Mouse (Mus musculus) brown adipose tissue, adult 24 weeks (tissue): ENCODE measurements around the gene Cpm. TPM values are rescaled to one million over a fixed set of nuclear protein-coding genes. Genes with fewer than 3 reads are reported as not detected.
"Not testable (repeated sequence)": the region's sequence is repeated elsewhere in the genome, so short reads cannot be mapped to it uniquely, and the experiment has no call there.

Experiments
- H3K27ac ChIP-seq: fragments of 200-500 bp; replicated peaks from 2 replicates; pipeline ENCODE4 v1.5.1; 2012; ENCODE audit warnings: low read depth, mild to moderate bottlenecking, low read length
- H3K4me1 ChIP-seq: fragments of 200-500 bp; 2 replicates; pipeline ENCODE4 v1.6.1; 2012; ENCODE audit warnings: low read length, mixed read lengths; ENCODE audit not compliant: control insufficient read depth, insufficient read depth, insufficient read length
- H3K4me3 ChIP-seq: fragments of 200-500 bp; 2 replicates; pipeline ENCODE4 v1.5.1; 2012; ENCODE audit warnings: low read depth, mild to moderate bottlenecking, low read length, moderate library complexity; ENCODE audit not compliant: insufficient read depth
- polyA plus RNA-seq: library from polyadenylated mRNA; stranded (reverse); fragments of >200 nt; gene quantifications from 2 replicates; pipeline ENCODE4 v1.2.4, GENCODE M21; 2012; ENCODE audit not compliant: missing spikeins, insufficient read depth, insufficient read length

Gene Cpm
- polyA plus RNA-seq = 0.63 and 1.1 TPM in 2 replicates

DNA sequence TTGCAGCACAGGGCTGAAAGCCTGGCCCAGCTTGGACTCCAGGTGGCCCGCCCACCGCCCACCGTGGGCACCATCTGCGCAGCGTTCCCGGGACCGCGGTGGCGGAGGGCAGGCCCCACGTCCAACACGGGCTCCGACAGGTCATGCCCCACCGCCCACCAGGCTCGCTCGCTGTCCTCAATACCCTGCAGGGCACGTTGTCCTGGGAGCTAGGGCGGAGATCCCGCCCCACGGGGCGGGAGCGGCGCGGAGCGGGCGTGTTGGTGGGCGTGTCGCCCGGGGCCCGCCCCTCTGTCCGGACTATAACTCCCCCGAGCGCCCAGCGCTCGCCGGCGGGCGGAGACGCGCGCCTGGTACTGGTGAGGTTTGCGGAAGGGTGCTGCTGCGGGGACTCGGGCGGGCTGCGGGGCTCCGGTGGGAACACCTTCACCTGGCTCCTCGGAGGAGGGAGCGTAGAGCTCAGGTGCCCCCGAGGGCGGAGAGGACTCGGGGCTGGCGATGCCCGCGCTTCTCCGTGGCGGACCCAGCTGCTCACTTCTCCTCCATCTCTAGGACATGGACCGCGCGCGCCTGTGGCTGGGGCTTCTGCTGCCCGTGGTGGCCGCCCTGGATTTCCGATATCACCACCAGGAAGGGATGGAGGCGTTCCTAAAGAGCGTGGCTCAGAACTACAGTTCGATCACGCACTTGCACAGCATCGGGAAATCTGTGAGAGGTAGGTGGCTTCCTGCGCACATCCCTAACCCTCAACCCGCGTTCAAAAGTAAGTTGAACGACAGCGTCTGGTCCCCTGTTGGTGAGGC lies at the start of gene Cpm:
Gene Cpm (plus strand): TSS at position 332 of the 803 bp plus-strand sequence.
- peak within 1 kb of the TSS; percentile 61 for H3K4me3 ChIP-seq
- no peak within 1 kb of the TSS for H3K27ac ChIP-seq
- peaks cover 3% of the 10 kb centered on the region; the same call in 1 of the 2 replicates for H3K4me1 ChIP-seq

DNA sequence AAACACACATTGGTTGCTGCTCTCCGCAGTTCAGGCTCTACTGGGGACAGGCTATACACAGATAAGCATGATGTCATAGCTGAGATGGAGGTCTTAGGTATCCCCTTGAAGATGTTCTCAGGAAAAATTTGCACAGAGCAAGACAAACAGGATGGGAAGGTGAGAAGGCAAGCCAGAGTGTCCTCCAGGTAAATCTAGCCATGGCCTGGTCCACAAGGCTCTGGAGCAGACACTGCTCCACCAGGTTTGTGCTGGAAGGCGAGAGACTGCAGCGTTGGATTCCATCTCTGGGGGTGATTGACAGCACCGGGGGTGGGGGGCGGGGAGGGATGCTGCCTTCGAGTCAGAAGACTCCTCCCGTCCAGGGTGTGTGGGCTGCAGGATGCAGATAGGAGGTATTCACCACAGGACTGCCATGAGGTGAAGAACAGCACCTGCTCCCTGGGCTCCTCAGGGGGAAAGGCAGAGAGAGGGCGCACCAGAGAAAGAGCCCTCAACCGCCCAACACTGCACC lies 49.5 kb upstream of the Cpm start:
- no peaks in the 10 kb centered on the region for H3K4me1 ChIP-seq
- no peak overlapping the region for H3K27ac ChIP-seq
- no peak overlapping the region for H3K4me3 ChIP-seq

DNA sequence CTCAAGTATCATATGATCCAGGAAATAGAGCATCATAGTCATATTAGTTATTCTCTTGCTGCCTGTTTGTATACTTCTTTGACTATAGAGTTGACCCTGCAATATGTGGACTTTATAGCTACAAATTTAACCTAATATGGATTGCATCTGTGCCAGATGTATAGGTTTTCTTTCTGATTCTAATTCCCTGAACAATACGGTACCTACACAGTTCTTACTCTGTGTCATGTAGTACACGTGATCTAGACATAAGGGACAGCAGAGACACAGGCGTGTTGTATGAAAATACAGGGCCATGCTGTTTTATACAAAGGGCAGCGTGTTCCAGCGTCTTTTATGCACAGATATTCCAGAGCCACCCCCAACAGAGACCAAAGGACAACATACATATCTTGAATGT lies 48.9 kb upstream of the Cpm start:
- no peaks in the 10 kb centered on the region for H3K4me1 ChIP-seq
- no peak overlapping the region for H3K4me3 ChIP-seq
- H3K27ac ChIP-seq = no peak overlapping the region

DNA sequence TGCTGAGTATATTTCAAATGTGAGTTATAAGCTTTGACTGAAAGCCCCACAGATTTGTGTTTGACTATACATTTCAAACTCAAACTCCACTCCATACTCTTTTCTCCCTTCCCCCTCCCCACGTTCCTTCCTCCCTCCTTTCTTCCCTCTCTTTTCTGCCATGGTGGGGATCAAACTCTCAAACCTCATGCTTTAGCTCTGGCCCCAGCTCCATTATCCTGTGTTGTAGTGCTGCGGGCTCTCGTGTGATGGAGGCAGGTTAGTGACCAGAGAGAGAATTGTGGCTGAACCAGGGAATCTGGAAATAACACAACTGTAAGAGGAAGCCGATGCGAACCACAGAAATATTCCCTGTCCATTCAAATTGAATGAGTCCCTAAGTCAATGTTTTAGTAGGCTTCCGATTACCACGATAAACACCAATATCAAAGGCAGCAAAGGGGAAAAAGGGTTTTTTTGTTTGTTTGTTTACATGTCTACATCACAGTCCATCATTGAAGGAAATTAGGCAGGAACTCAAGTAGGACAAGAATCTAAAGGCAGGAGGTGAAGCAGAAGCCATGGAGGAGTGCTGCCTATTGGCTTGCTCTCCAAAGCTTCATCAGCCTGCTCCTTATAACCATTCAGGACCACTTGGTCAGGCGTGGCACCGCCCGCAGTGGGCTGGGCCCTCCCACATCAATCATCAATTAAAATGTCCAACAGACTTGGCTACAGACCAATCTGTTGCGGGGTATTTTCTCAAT lies 48.1 kb upstream of the Cpm start:
- Histone ChIP-seq H3K27ac (no peak overlapping the region), H3K4me1 (no peaks in the 10 kb centered on the region), H3K4me3 (no peak overlapping the region)

DNA sequence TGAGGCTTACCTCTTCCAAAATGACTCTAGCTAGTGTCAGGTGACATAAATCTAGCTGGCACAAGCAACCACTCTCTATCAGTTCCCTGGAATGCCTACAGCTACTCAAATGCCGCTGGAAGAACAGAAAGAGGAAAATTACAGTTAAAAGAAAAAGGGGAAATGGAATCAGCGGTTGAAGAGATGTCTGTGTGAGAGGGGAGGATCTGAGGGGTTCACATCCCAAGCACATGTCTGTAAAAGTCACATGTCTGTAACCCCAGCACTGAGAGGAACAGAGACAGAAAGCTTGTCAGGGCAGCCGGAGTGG lies 47.6 kb upstream of the Cpm start:
- Histone ChIP-seq H3K4me3 (no peak overlapping the region), H3K27ac (no peak overlapping the region), H3K4me1 (no peaks in the 10 kb centered on the region)

DNA sequence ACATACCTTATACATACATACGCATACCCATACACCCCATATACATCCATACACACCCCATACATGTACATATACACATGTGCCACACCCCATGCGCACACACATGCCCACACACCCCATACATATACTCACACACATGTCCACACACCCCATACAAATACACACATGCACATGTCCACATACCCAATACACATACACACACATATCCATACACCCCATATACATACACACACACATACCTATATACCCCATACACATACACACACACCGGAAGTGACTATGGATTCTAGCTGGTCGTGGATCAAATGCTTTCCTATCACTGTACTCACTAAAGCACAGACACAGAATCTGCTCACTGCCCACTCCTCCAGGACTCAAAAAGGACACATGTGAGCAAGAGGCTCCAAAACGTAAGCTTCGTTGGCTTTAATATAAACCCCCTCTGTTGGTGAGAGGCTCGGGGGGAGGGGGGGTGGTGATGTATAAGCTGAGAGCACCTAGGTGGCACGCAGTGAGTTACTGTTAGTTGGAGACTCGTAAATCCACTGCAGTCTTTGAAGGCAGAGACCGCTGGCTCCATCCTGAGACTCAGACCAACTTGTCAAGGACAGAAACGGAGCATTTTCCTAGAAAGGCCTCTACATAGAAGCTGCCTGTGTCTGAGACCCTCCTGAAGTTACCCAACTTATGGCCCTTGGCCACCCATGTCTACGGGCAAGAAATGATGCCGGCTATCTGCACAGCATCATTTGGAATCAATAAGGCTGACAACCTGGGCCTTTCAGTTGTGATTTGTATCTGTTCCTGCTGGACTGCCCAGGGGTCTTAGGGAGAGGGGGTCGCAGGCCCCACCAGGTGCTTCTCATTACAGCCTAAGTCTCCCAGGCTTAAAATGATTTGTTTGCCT lies 45.9 kb upstream of the Cpm start:
- no peak overlapping the region for H3K4me3 ChIP-seq
- no peak overlapping the region for H3K27ac ChIP-seq
- no peaks in the 10 kb centered on the region for H3K4me1 ChIP-seq

DNA sequence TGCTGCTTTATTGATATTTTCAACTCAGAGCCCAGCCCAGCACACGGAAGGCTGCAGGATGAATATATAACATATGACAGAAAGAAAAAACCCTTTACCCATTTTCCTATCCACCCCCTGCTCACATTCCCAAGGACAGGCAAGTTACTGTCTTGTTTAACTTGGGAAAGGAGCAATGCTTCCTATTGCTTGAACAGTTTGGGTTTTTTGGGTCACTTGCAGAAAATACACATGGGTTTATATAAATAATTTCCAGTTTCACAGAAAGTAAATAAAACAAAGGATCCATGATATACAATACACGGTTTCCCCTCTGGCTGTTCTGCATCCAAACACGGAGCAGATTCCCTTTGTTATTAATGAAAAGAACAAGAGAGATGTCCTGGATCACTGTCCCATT lies 45.2 kb upstream of the Cpm start:
- no peaks in the 10 kb centered on the region for H3K4me1 ChIP-seq
- no peak overlapping the region for H3K27ac ChIP-seq
- no peak overlapping the region for H3K4me3 ChIP-seq

DNA sequence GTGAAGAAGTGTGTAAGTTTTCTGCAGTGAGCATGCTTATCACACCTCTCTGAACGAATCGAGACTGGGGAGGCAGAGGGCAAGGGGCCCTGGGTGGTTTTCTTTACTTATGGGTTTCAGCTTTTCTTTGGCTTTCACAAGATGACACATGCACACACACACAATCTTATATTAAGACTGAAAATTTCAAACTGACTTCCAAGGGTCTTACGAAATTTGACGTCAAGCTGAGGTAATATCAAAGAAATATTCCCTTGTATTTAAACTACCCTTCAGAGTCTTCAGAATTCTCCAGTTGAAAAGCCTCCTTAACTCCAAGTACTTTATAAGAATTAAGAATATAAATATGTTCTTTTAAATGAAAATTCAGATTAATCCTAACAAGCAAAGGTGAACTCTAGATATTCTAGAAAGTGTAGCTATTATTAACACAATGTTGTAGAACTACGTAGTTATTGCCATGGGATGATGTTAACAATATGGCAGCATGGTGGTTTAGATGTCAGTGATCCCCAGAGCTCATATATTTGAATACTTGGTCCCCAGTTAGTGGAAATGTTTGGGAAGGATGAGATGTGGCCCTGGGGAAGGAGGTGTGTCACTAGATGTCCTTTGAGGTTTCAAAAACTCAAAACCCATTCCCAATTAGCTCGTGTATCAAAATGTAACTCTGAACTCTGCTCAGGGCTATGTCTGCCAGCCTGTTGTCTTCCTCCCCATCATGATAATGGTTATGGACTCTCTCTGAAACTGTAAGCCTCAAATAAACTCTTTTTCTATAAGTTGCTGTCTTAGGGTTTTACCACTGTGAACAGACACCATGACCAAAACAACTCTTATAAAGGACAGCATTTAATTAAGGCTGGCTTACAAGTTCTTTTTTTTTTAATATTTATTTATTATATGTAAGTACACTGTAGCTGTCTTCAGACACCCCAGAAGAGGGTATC lies 44.5 kb upstream of the Cpm start:
- H3K4me1 ChIP-seq = no peaks in the 10 kb centered on the region
- no peak overlapping the region for H3K27ac ChIP-seq
- no peak overlapping the region for H3K4me3 ChIP-seq

DNA sequence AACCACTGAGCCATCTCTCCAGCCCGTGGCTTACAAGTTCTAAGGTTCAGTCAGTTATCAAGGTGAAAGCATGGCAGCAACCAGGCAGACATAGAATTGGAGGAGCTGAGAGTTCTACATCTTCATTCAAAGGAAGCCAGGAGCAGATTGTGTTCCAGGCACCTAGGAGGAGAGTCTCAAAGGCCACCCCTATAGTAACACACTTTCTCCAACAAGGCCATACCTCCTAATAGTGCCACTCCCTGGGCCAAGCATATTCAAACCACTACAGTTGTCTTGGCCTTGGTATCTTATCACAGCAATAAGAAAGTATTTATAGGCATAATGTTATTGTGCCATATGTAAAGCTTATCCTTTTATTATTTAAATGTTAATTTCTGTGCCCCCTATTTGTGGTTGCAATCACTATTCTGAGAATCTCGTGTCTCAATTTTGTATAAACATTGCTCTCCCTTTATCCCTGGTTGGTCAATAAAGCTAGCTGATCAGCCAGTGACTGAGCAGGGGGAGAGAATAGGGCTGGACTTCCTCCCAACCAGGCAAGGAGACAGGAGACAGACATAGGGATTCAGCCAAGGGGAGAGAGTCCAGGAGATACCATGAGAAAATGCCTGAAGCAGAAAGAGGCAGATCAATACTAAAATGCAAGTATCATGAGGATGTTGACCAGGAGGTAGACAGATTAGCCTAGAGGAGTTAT lies 43.5 kb upstream of the Cpm start:
- no peaks in the 10 kb centered on the region for H3K4me1 ChIP-seq
- H3K4me3 ChIP-seq = no peak overlapping the region
- H3K27ac ChIP-seq = no peak overlapping the region

DNA sequence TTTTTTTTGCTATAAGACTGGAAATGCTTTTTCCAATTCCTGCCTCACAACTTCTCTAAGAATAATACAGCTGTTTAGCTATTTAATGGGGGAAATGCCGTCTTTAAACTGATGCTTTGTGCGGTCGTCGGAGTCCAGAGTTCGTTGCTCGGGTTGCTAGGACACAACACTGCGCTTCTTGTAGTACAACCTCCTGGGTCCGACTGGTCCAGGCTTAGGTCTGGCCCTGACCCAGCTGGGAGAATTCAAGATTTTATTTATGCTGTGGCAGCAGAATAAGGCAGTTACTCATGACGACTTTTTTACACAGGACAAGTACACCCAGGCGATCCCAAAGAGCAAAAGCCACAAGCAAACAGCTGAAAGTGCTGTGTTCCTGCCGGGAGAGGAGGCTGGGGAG lies 42.4 kb upstream of the Cpm start:
- Histone ChIP-seq H3K4me1 (no peaks in the 10 kb centered on the region), H3K27ac (no peak overlapping the region), H3K4me3 (no peak overlapping the region)

DNA sequence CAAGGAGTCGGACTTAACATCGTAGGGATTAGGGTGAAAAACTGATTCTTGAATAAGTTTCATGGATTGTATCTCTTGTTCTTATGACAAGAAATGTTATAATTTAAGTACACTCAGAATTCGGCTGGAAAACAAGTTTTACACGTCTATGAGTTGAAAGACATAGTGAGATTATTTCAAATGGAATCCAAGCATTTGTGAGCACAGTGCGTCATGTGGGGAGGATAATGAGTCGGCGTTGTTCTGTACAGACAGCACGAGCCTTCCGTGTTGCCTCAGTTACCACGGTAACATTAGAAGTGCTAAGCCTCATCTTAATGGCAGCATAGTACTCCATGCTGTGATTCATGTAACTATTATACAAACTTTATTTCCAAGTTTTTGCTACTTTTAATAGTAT lies 42.0 kb upstream of the Cpm start:
- Histone ChIP-seq H3K4me3 (no peak overlapping the region), H3K4me1 (no peaks in the 10 kb centered on the region), H3K27ac (no peak overlapping the region)

DNA sequence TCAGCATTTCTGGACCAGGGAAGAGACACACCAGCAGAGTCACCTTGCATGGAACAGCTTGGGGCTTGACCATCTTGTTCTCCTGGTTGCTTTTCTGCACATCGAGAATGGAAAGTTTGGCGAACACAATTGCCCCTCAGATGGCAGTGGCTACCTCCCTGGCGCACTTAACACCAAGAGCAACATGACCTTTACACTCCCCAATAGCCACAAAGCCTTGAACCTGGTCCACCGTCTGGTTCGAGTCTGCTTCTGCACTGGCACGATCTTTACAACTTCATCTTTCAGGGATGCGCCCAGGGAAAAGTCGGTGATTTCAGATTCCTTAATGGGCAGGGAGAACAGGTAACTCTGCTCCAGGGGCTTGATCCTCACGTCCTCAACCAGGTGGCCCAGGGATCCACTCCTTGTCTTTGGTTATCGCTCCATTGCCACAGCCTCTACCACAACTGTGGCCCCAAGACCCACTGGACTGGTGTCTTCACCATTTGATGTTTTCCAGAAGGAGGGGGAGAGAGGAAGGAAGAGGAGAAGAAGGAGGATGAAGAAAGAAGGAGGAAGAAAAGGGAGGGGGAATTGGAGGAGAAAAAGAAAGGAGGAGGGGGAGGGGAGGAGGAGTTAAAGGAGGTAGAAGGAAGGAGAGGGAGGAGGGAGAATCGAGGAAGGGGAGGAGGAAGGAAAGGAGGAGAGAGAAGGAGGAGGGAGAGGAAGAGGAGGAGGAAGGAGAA lies 40.7 kb upstream of the Cpm start:
- H3K27ac ChIP-seq, H3K4me1 ChIP-seq, H3K4me3 ChIP-seq: not testable (repeated sequence)

DNA sequence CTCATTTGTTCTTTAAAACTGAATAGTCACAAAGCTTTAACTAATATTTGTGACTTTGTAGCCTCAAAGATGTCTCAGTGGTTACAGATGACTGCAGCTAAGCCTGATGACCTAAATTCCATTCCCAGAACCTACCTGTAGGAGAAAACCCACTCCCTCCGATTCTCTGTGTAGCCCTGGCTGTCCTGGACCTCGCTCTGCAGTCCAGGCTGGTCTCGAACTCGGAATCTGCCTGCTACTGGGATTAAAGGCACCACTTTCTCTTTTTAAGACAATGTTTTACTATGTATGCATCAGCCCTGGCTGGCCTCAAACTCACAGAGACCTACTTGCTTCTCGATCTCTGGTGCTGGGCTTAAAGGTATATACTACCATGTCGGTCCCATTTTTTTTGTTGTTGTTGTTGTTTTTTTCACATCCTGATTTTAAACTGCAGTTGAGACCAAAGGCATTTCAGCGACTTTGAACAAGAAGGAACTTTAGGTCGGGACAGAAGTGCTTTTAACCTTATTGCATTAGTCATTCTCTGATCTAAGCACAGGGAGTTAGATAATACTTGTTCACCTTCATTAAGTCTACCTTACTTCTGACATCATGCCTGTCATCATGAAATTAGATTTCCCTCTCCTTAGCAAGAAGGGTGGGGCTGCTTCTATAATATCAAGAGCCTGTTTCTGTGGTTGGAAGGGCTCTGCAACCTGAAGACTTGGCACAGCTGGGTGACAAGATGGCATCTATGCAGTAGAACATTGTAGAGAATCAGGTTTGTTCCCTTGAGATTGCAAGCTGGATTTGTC lies 40.0 kb upstream of the Cpm start:
- Histone ChIP-seq H3K4me3 (no peak overlapping the region), H3K4me1 (no peaks in the 10 kb centered on the region), H3K27ac (no peak overlapping the region)
